Mouse (Mus musculus) hindbrain, embryonic 10.5 days (tissue): ENCODE results near the gene Pard3b. TPM values are rescaled to one million over a fixed set of nuclear protein-coding genes. Genes with fewer than 3 reads are reported as not detected.

Source experiments
- DNase-seq: peaks from one replicate; pipeline ENCODE4 v3.0.0-alpha.2; 2017; ENCODE audit warnings: low spot score
- H3K27ac ChIP-seq: fragments of 300-500 bp; sonication (generic); 2 replicates; pipeline ENCODE4 v1.5.1; 2016; ENCODE audit warnings: mild to moderate bottlenecking, moderate library complexity
- H3K27me3 ChIP-seq: fragments of 300-500 bp; sonication (generic); 2 replicates; pipeline ENCODE4 v1.6.1; 2016; ENCODE audit warnings: mild to moderate bottlenecking; ENCODE audit not compliant: poor library complexity, insufficient read depth, severe bottlenecking
- H3K36me3 ChIP-seq: fragments of 300-500 bp; sonication (generic); 2 replicates; pipeline ENCODE4 v1.6.1; 2016; ENCODE audit warnings: mild to moderate bottlenecking, moderate library complexity
- H3K4me1 ChIP-seq: fragments of 300-500 bp; sonication (generic); replicated peaks from 2 replicates; pipeline ENCODE4 v1.6.1; 2016; ENCODE audit warnings: mild to moderate bottlenecking
- H3K4me3 ChIP-seq: fragments of 300-500 bp; sonication (generic); 2 replicates; pipeline ENCODE4 v1.5.1; 2016; ENCODE audit warnings: mild to moderate bottlenecking, moderate library complexity
- H3K9me3 ChIP-seq: fragments of 300-500 bp; sonication (generic); 2 replicates; pipeline ENCODE4 v1.6.1; 2016; ENCODE audit warnings: mild to moderate bottlenecking, moderate library complexity
- WGBS: fragments of 180-500 bp; shearing (Covaris S2); methylation state at CpG from one replicate; pipeline ENCODE4 v1.1.7; 2016; 5-methylcytosine and 5-hydroxymethylcytosine counted together
- polyA plus RNA-seq: library from polyadenylated mRNA; unstranded; fragments of >200 nt; fragmentation: Nextera tagmentation; extraction: Ambion mirVana; gene quantifications from 2 replicates; pipeline ENCODE4 v1.2.1, GENCODE M21; 2016

The Pard3b gene
- polyA plus RNA-seq, 1 experiment from 2014 or later, result 12.7 TPM

DNA sequence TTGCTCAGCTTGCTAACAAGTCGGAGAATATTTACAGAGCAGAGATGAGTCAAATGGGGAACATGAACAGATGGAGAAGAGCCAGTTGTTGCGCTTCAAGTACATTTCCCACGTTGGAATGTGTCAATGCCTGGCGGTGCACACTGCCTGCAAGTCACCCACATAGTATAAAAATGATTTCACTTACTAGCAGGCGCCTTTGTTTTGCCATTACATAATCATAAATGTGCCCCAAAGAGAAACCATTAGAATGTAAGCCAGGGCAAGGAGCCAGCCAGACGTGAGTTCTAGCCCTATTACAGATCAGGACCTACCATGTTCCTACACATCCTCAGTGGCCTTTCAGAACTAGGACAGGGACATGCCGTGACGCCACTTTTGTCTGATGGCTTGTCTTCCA lies 1048.9 kb downstream of the Pard3b start:
- 93% methylated on average over 8 of the region's 8 CpGs for WGBS
- H3K9me3 ChIP-seq, result no peaks in the 10 kb centered on the region
- H3K27ac ChIP-seq, result no peak overlapping the region

DNA sequence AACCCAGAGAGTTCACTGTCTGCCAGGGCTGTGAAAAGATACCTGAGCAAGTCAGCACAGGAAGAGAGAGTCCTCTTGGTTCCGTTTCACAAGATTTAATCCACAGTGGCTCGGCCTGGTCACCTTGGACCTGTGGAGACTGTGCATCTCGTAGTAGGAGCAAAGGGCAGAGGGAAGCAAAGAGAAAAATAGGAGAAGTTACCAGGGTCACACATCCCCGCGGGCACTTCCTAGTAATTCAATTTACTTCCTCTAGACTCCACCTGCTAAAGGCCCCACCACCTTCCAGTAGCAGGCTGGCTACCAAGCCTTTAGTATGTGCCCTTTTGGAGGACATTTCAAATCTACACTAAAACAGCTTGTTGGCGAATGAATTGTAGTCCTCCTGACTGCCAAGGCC lies 1052.6 kb downstream of the Pard3b start:
- Histone ChIP-seq H3K27me3 (0 out of 2 replicates have a peak, but pooled peaks cover 5% of the 10 kb centered on the region), H3K9me3 (no peaks in the 10 kb centered on the region), H3K4me3 (no peak overlapping the region), H3K36me3 (no peaks in the 10 kb centered on the region), H3K4me1 (0 out of 2 replicates have a peak, but pooled peaks cover under 1% of the 10 kb centered on the region), H3K27ac (no peak overlapping the region)
- 88% methylated on average over 6 of the region's 6 CpGs for WGBS
- DNase-seq, result no peak

More for the DNA sequence above, 1048.9 kb downstream of the Pard3b start:
- peaks cover 12% of the 10 kb centered on the region for H3K4me1 ChIP-seq
- H3K27me3 ChIP-seq, result no peaks in the 10 kb centered on the region
- H3K36me3 ChIP-seq, result no peaks in the 10 kb centered on the region
- no peak overlapping the region for H3K4me3 ChIP-seq
- DNase-seq, result no peak
